Mouse (Mus musculus) hematopoietic multipotent progenitor cell, adult 10-12 weeks (in vitro differentiated cells): ENCODE measurements around the gene Gm15294. TPM values are rescaled to one million over a fixed set of nuclear protein-coding genes. Genes with fewer than 3 reads are reported as not detected.

Experiments
- polyA plus RNA-seq: library from polyadenylated mRNA; stranded (reverse); fragments of >175 nt; gene quantifications from 2 replicates; pipeline ENCODE4 v1.2.3, GENCODE M21; 2012; ENCODE audit warnings: low replicate concordance

Gene Gm15294
- polyA plus RNA-seq: not detected in 2 replicates

DNA sequence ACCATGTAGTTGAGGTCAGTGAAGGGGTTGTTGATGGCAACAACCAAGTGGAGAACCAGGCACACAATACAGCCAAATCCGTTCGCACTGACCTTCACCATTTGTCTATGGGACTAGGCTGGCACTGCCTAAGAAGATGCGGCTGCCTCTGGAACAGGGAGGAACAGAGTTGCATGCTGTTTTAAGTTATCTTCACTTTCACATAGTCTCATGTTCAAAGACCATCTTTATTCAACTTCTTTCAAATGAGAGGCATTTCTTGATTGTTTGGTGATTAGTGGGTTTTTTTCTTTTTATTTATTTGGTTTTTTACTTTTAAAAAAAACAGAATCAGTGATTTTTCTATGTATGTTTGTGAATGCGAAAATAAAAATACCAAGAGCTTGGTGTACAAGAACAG, at the start of gene Gm15294:
Gene Gm15294 (minus strand): TSS at position 101 of the 400 bp plus-strand sequence.

Other genes starting within 250 kb of the Gm15294 start
- not detected in 2 replicates for gene Irs4, start 150.0 kb downstream of the Gm15294 start, polyA plus RNA-seq